Mouse (Mus musculus): ENCODE data around the gene Gm9817.
"Not testable (repeated sequence)": the region's sequence is repeated elsewhere in the genome, so short reads cannot be mapped to it uniquely, and the experiment has no call there.

DNA sequence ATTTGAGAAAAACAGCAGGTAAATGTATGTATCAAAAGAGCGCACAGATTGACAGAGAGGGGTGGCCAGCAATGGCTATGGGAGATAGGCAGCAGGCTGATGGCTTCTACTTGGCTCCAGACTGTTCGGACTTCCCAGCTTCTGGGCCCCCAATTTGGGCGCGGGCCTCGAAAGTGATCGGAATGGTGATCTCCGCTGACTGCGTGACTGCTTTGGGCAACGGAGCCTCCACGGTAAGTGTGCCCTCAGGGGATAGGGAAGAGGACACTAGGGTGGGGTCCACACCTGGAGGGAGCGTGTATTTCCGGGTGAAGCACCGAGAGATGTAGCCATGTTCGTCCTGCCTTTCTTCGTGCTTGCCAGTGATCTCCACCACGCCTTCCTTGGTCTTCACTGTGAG, at the start of gene Gm9817:
- TF ChIP-seq CTCF (IDR thresholded peaks at IDR 0.05; ENCODE audit: low read depth); EP300 (optimal IDR thresholded peaks at IDR 0.05): not testable (repeated sequence)
